Mouse (Mus musculus): Measurements from ENCODE around the gene Kbtbd13.

DNA sequence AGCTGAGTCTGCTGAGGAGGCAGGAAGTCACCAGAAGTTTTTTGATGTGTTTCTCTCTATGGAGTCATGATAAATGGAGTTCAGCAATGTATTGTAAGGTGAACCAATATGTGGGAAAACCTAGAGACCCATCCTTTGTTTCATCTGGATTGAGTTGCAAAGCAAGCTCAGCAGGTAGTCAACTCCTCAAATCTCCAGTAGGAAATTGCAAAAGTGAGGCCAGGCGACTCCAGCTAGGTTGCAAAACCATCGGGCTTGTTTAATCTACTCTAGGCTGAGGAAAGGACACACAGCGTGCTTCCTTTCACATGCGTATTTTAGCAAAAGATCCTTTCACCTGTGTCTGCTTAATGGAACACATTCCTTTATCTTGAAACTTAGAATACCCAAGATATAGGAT is 52.3 kb downstream of the Kbtbd13 start:
- no peak for TF ChIP-seq CTCF (IDR thresholded peaks at IDR 0.05; ENCODE audit: control insufficient read depth, insufficient read depth, low read length)
- TF ChIP-seq POLR2A (IDR thresholded peaks at IDR 0.05; ENCODE audit: borderline replicate concordance, control insufficient read depth, low read depth, low read length): no peak
